Mouse (Mus musculus): ENCODE measurements around the gene Tnfaip8l1.

GRCm38 (mm10) chr17:56134463-56134971 lies 27.8 kb upstream of the Tnfaip8l1 start:
- peak; percentile 57 for TF ChIP-seq CTCF (IDR thresholded peaks at IDR 0.05; ENCODE audit: extremely low read depth, insufficient read depth, low read length)
- TF ChIP-seq POLR2A (IDR thresholded peaks at IDR 0.05; ENCODE audit: extremely low read depth, insufficient read depth, low read length) = no peak
